8 mouse cellular contexts compared by ENCODE assay signal in genomic region chr15:32002950-32003422, GRCm38 (mm10).
A peak's percentile ranks its signal among the peaks of the same experiment; 100 is the strongest.
DNase-seq lines count a peak whose midpoint lies in the region; ATAC-seq and TF ChIP-seq lines count a peak whose summit lies in the region.

No protein-coding gene starts in this region.

- 5% methylated on average over 2 of the region's 2 CpGs for WGBS in cerebellum, adult 2 months
- 23% methylated on average over 2 of the region's 2 CpGs for WGBS in midbrain, embryonic 13.5 days
- WGBS in liver, embryonic 11.5 days = 59% methylated on average over 2 of the region's 2 CpGs

- no peak for TF ChIP-seq POLR2A in cerebellum, adult 2 months (IDR thresholded peaks at IDR 0.05; ENCODE audit: borderline replicate concordance, insufficient read depth, low read length)

- DNase-seq in 3134 (ENCODE audit: extremely low read depth, insufficient read length, low spot score) = peak; percentile 60
- peak; percentile 54 to 71 for DNase-seq in cerebellum, adult 2 months
- peak; percentile 9 for DNase-seq in gastrocnemius, postnatal 10 days
- DNase-seq in left cerebral cortex, adult 11 months (ENCODE audit: low spot score) = peak; percentile 52
- DNase-seq in c-Kit-positive CD71-positive TER-119-positive erythroid progenitor cells, embryonic 14.5 days (ENCODE audit: low spot score) = no peak
- no peak for DNase-seq in liver, embryonic 11.5 days (ENCODE audit: low spot score)
- DNase-seq in embryo, embryonic 9.5 days (ENCODE audit: extremely low spot score) = no peak

- TF ChIP-seq CTCF in cerebellum, adult 2 months (IDR thresholded peaks at IDR 0.05; ENCODE audit: borderline replicate concordance, insufficient read depth, low read depth, low read length) = no peak

- no peak overlapping the region for H3K4me3 ChIP-seq in cerebellum, adult 2 months (replicated peaks; ENCODE audit: insufficient read depth, low read depth, low read length)
- H3K4me3 ChIP-seq in midbrain, embryonic 13.5 days (replicated peaks) = no peak overlapping the region
- H3K4me3 ChIP-seq in liver, embryonic 11.5 days (ENCODE audit: low read depth, low read length) = no peak overlapping the region

- H3K4me2 ChIP-seq in midbrain, embryonic 13.5 days (replicated peaks) = no peak overlapping the region
- H3K4me2 ChIP-seq in liver, embryonic 11.5 days = no peak overlapping the region

- H3K27ac ChIP-seq in cerebellum, adult 2 months (ENCODE audit: insufficient read depth, low read length) = no peak overlapping the region
- 0 out of 2 replicates have a peak overlapping the region, but pooled peaks have one; percentile 9 for H3K27ac ChIP-seq in midbrain, embryonic 13.5 days
- H3K27ac ChIP-seq in liver, embryonic 11.5 days (ENCODE audit: low read depth, low read length) = no peak overlapping the region

- H3K9ac ChIP-seq in midbrain, embryonic 13.5 days (replicated peaks) = no peak overlapping the region
- H3K9ac ChIP-seq in liver, embryonic 11.5 days (ENCODE audit: low read depth, low read length) = no peak overlapping the region

- peaks cover 9% of the 10 kb centered on the region; the same call in 1 of the 2 replicates for H3K4me1 ChIP-seq in cerebellum, adult 2 months (ENCODE audit: control insufficient read depth, insufficient read depth, low read length)
- H3K4me1 ChIP-seq in midbrain, embryonic 13.5 days (replicated peaks) = peaks cover 19% of the 10 kb centered on the region
- no peaks in the 10 kb centered on the region for H3K4me1 ChIP-seq in liver, embryonic 11.5 days (replicated peaks; ENCODE audit: control insufficient read depth, insufficient read depth, low read length)

- ATAC-seq in midbrain, embryonic 13.5 days = peak; percentile 94
- no peak for ATAC-seq in liver, embryonic 11.5 days (replicated peaks; ENCODE audit: low FRiP score)

- H3K36me3 ChIP-seq in midbrain, embryonic 13.5 days = no peaks in the 10 kb centered on the region
- no peaks in the 10 kb centered on the region for H3K36me3 ChIP-seq in liver, embryonic 11.5 days (ENCODE audit: control insufficient read depth, insufficient read depth, low read length)

- no peaks in the 10 kb centered on the region for H3K27me3 ChIP-seq in cerebellum, adult 2 months (ENCODE audit: control insufficient read depth, insufficient read depth, low read length)
- no peaks in the 10 kb centered on the region for H3K27me3 ChIP-seq in midbrain, embryonic 13.5 days
- no peaks in the 10 kb centered on the region for H3K27me3 ChIP-seq in liver, embryonic 11.5 days (replicated peaks; ENCODE audit: control insufficient read depth, insufficient read depth, low read length)

- H3K9me3 ChIP-seq in midbrain, embryonic 13.5 days = no peaks in the 10 kb centered on the region
- H3K9me3 ChIP-seq in liver, embryonic 11.5 days (ENCODE audit: control insufficient read depth, low read length) = no peaks in the 10 kb centered on the region

Comparison
In these comparisons a context has a peak if more than half of its experiments do, and no peak if none do; other contexts are left out.
1. DNase-seq: peak in 3134 (single experiment), cerebellum, adult 2 months (2 of 2), gastrocnemius, postnatal 10 days (single experiment) and left cerebral cortex, adult 11 months (single experiment); none in c-Kit-positive CD71-positive TER-119-positive erythroid progenitor cells, embryonic 14.5 days (single experiment), liver, embryonic 11.5 days (single experiment) and embryo, embryonic 9.5 days (single experiment).